Mouse (Mus musculus): ENCODE results near the gene Syne1.

Syne1 gene

DNA sequence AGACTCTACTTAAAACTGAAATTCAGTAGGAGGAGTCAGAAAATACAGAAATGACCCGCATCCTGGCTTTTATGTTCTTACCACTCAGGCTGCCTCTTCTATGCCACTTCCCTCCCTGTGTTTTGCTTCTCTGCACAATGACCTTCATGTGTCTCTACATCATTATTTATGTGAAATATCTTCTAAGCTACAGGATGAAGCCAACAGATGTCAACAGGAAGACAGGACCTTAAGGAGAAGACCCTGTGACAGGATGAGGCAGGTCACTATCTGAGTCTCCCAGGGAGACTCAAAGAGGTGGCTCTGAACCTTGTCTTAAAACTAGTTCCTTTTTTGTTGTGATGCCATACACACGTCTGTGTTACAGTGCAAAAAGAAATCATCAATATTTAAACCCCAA lies 353.9 kb downstream of the Syne1 start:
- no peak for DNase-seq (ENCODE audit: low spot score)

DNA sequence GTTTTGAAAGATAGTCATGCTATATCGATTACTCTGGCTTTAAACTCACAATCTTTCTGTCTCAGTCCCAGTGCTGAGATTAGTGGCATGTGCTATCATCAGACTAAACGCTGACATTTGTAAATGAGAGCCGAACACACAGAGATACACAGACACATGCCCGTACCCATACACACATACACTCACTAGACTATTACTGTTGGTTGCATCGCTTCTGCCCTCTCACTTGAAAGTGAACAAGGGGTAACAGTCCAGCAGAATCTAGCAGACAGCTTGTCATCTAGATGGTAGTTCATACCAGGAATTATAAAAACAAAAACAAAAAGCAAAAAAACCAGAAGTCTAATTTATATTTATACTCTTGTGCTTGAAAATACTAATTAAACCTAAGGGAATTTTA lies 355.0 kb downstream of the Syne1 start:
- no peak for DNase-seq (ENCODE audit: low spot score)

GRCm38 (mm10) chr10:5195288-5195687 lies 356.0 kb downstream of the Syne1 start:
- no peak for DNase-seq (ENCODE audit: low spot score)

GRCm38 (mm10) chr10:5194671-5195234 lies 356.5 kb downstream of the Syne1 start:
- DNase-seq (ENCODE audit: low spot score) = peak; percentile 85

DNA sequence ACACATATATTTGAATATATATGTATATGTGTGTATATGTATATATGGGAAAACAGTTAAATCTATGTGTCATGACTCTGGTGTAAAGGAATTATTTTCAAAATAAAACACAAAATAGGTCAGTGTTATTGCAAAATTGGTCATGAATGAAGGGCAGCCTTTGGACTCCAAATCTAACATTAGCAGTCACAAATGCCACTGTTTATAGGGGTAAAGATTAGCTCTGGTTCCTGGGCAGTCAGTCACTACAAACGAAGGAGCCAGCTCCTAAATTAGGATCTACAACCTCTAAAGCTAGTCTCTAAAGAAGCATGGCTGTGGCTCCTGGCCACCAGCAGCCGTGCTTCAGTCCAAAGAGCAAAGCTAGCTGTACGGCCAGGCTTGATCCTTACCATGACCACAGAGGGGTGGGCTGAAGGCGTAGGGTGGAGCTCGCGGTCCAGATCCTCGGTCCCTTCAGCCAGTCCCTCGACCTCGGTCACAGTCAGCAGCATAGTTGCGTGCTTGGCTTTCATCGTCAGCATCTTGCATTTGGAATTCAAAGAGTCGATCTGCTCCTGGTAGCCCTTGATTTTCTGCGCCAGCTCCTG lies 357.1 kb downstream of the Syne1 start:
- peak; percentile 74 for DNase-seq (ENCODE audit: low spot score)

- DNase-seq (ENCODE audit: low spot score) = no peak
These were observed 358.3 kb downstream of the Syne1 start for GRCm38 (mm10) chr10:5192861-5193490.

DNA sequence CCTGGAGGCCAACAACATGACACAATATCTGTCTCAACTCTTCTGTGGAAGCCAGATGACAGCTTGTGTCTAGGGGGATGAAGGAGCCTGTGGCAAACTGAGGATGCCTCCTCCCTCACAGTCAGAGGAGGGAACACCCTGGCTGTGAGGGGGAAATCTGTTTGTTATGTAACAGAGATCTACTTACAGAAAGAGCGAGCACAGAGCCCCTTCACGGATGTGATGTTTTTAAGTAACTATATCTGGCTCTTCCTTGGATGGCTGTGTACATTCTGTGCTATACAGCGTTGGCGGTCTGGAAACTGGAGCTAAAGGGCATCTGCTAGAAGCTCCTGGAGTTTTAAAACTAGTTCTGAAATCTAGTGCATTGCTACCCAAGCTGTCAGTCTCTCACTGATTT lies 360.5 kb downstream of the Syne1 start:
- no peak for DNase-seq (ENCODE audit: low spot score)

GRCm38 (mm10) chr10:5188890-5189289 lies 362.4 kb downstream of the Syne1 start:
- DNase-seq (ENCODE audit: low spot score) = no peak

- no peak for DNase-seq (ENCODE audit: low spot score)
These were observed 365.9 kb downstream of the Syne1 start for GRCm38 (mm10) chr10:5185156-5186083.

DNA sequence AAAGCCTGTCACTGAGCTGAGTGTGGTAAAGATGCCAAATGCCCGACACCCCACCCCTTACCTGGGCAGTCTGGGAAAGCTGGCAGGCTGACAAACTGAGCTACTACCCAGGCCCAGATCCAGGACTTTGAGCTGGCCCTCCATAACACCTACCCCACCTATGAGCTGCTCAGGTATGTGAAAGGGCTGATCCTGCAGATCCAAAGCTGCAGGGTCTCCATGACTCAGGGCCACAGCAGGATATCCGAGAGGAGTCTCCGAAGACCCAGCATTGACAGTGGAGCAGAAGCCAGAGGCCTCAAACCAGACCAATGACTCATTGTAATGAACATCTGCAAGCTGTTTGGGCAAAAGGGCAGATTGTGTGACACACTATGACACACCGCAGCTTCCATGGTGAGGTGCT lies 369.5 kb downstream of the Syne1 start:
- DNase-seq (ENCODE audit: low spot score) = no peak

DNA sequence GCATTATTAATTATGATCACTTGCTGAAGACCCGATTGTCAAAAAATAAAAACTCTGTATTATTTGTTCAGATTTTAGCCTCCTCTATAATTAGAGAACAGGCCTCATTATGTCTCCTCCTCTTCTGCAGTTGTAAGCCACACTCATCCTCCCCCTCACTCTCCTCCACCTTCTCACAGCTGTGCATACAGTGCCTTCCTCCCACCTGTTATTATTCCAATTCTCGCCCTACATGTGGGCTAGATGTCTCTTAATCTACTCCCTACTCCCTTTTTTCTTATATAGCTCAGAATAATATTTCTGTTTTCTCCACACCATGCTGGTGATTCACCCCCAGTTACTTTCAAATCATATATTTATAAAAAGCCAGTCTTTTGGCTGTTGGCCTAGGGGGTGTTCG lies 371.4 kb downstream of the Syne1 start:
- no peak for DNase-seq (ENCODE audit: low spot score)

GRCm38 (mm10) chr10:5177446-5178015 lies 373.8 kb downstream of the Syne1 start:
- no peak for DNase-seq (ENCODE audit: low spot score)

- no peak for DNase-seq (ENCODE audit: low spot score)
These were observed 374.9 kb downstream of the Syne1 start for GRCm38 (mm10) chr10:5176371-5176770.

- DNase-seq (ENCODE audit: low spot score) = no peak
These were observed 380.9 kb downstream of the Syne1 start for GRCm38 (mm10) chr10:5170425-5170824.

DNA sequence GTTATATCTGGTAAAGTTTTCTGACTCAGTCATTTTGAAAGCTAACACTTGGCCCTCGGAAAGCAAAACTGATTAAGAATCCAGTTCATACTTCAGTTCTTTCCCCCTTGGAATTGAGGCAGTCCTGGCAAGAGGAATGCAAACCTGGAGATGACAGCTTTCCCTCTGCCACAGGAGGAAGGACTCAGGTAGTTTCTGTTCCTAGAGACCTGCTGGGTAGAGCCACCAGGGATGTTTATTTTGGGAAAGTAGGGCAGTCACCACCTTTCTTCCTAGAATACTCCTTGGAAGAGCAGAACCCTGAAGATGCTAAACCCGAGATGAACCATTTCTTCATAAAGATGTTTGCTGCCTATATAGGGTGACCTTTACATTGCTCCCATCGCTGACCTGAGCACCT lies 383.8 kb downstream of the Syne1 start:
- DNase-seq (ENCODE audit: low spot score) = no peak

DNA sequence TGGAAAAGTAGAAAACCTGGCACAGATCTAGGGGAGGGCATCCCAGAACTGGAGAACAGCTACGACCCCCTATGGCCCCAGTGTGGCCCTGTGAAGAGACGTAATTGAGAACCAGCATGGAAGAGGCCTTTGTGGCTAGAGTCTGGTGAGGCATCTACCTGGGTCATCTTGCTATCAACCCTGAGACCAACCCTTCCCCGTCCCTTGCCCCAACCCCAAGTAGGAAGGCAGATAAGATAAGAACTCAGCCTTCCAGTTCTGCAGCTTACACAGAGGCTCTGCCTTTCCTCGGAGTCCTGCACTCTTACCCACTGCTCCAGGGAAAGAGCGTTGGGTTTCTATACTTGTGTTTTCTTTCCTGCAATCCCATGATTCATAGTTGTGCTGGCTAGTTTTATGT lies 385.8 kb downstream of the Syne1 start:
- DNase-seq (ENCODE audit: low spot score) = no peak

DNA sequence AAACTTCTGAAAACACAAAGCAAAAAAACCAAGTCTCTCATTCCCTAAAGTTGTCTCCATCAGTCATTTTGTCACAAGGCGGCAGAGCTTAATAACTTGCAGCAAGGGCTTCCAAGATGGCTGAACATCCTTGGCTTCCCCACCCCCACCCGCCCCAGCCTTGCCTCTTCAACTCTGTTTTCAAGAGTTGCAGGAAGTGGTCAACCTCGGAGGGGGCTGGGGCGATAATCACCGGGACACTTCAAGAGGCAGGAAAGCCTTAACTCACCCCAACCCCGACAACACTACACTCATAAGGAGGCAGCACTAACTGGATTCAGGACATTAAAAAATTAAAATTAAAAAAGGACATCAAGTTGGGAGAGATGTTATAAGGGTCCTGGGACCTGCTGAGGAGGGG lies 387.5 kb downstream of the Syne1 start:
- DNase-seq (ENCODE audit: low spot score) = no peak

DNA sequence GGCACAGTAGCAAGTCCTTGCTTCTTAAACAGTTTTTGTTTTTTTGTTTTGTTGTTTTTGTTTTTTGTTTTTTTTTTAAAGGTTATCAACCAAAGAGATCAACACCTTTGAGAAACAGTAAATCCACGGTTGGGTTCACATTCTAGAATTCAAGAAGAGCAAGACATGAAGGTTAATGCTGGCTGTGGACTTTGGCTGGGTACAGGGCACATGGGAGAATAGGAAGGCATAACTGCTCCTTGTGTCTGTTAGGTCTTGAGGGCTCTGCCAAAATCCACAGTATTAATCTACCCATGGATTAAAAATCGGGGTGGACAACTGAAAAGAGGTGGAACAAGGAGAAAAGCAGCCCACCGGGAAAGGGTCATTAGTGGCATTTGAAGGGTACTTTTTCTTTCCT lies 388.0 kb downstream of the Syne1 start:
- no peak for DNase-seq (ENCODE audit: low spot score)

DNA sequence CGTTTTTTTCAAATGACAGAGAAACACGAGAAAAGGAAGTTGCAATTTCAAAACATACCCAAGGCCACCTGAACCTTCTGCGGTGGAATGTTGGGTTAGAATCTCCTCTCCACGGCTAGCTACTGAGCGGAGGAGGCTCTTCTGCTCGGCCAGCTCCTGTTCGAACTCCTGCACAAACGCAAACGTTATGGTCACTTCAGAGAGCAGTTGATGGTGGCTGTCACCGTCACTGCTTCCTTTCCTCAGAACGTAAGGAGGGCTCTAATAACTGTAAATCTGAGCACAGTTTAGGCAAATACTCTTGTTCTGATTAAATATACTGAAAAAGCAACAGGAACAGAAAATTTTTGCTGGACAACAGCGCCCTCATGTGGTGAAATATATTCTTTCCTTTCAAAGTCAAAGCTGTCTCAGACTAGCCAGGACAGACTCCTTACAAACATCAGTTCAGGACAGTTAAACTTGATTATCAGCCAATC lies 389.8 kb downstream of the Syne1 start:
- DNase-seq (ENCODE audit: low spot score) = peak; percentile 49

GRCm38 (mm10) chr10:5159679-5160078 lies 391.6 kb downstream of the Syne1 start:
- DNase-seq (ENCODE audit: low spot score) = no peak

DNA sequence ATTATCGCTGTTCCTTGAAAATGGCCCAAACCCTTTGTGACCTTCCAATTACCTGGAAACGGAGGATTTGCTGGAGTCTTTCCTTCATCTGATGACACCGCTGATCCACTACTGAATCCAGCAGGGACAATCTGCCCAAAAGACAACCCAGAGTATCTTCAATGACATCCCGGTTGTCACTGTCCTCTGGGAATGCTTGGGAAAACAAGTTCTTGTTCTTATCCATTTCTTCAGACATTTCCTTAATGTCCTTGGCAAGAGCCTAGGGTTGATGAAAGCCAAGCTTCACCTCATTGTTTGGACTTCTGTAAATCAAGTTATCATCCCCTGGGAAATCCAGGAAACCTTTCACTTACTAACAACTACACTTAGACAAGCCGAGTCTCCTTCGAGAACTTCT lies 398.2 kb downstream of the Syne1 start:
- DNase-seq (ENCODE audit: low spot score) = no peak

- DNase-seq (ENCODE audit: low spot score) = no peak
These were observed 409.8 kb downstream of the Syne1 start for GRCm38 (mm10) chr10:5141471-5141870.

All from embryo, embryonic 10 days (tissue).